Mouse (Mus musculus) limb, embryonic 11.5 days (tissue): ENCODE data around the gene Uevld. TPM values are rescaled to one million over a fixed set of nuclear protein-coding genes. Genes with fewer than 3 reads are reported as not detected.

ENCODE experiments used
- ATAC-seq: fragments of 200-750 bp; cut with Nextera tagmentation; 2 replicates; pipeline ENCODE4 v1.8.0; 2017; ENCODE audit warnings: low read depth; ENCODE audit not compliant: insufficient number of reproducible peaks, low FRiP score, low TSS enrichment
- DNase-seq: peaks from one replicate; pipeline ENCODE4 v3.0.0-alpha.2; 2015; ENCODE audit warnings: low spot score
- H3K27ac ChIP-seq: fragments of 300-500 bp; sonication (generic); replicated peaks from 2 replicates; pipeline ENCODE4 v1.5.1; 2014; ENCODE audit warnings: low read depth, mild to moderate bottlenecking, low read length
- H3K27me3 ChIP-seq: fragments of 300-500 bp; sonication (generic); 2 replicates; pipeline ENCODE4 v1.6.1; 2014; ENCODE audit warnings: mild to moderate bottlenecking, low read length, mixed read lengths; ENCODE audit not compliant: control insufficient read depth, insufficient read depth
- H3K36me3 ChIP-seq: fragments of 300-500 bp; sonication (generic); 2 replicates; pipeline ENCODE4 v1.6.1; 2014; ENCODE audit warnings: mild to moderate bottlenecking, low read length, moderate library complexity, mixed read lengths; ENCODE audit not compliant: control insufficient read depth, insufficient read depth
- H3K4me1 ChIP-seq: fragments of 300-500 bp; sonication (generic); 2 replicates; pipeline ENCODE4 v1.6.1; 2014; ENCODE audit warnings: low read length, mixed read lengths; ENCODE audit not compliant: control insufficient read depth, insufficient read depth
- H3K4me2 ChIP-seq: fragments of 300-500 bp; sonication (generic); 2 replicates; pipeline ENCODE4 v1.6.1; 2014; ENCODE audit warnings: low read depth, mild to moderate bottlenecking, moderate library complexity; ENCODE audit not compliant: severe bottlenecking
- H3K4me3 ChIP-seq: fragments of 300-500 bp; sonication (generic); 2 replicates; pipeline ENCODE4 v1.5.1; 2014; ENCODE audit warnings: low read depth, low read length
- H3K9ac ChIP-seq: fragments of 300-500 bp; sonication (generic); 2 replicates; pipeline ENCODE4 v1.6.1; 2014; ENCODE audit warnings: mild to moderate bottlenecking, low read length
- H3K9me3 ChIP-seq: fragments of 300-500 bp; sonication (generic); 2 replicates; pipeline ENCODE4 v1.6.1; 2016; ENCODE audit warnings: low read length; ENCODE audit not compliant: control insufficient read depth
- WGBS: fragments of 180-500 bp; shearing (Covaris S2); extraction: QIAGEN DNeasy Blood & Tissue Kit; methylation state at CpG from one replicate; pipeline ENCODE4 v1.1.7; 2014; 5-methylcytosine and 5-hydroxymethylcytosine counted together
- polyA plus RNA-seq: library from polyadenylated mRNA; unstranded; fragments of >200 nt; fragmentation: Nextera tagmentation; extraction: Ambion mirVana; gene quantifications from 2 replicates; pipeline ENCODE4 v1.2.1, GENCODE M21; 2014

Uevld gene
- polyA plus RNA-seq, 1 experiment from 2014 or later: 14.3 TPM

GRCm38 (mm10) chr7:46962132-46962531 is 3.8 kb upstream of the Uevld start:
- Histone ChIP-seq H3K4me3 (no peak overlapping the region), H3K9ac (no peak overlapping the region), H3K27ac (no peak overlapping the region), H3K36me3 (no peaks in the 10 kb centered on the region), H3K9me3 (no peaks in the 10 kb centered on the region), H3K4me2 (no peak overlapping the region), H3K4me1 (no peaks in the 10 kb centered on the region), H3K27me3 (no peaks in the 10 kb centered on the region)
- DNase-seq (no peak), ATAC-seq (no peak)

GRCm38 (mm10) chr7:46960991-46961390 is 2.7 kb upstream of the Uevld start:
- no peak overlapping the region for H3K9ac ChIP-seq
- H3K4me2 ChIP-seq: no peak overlapping the region
- no peak overlapping the region for H3K4me3 ChIP-seq
- H3K4me1 ChIP-seq: no peaks in the 10 kb centered on the region
- WGBS: 65% methylated on average over 3 of the region's 3 CpGs
- H3K27me3 ChIP-seq: no peaks in the 10 kb centered on the region
- ATAC-seq (no peak), DNase-seq (no peak)
- H3K36me3 ChIP-seq: no peaks in the 10 kb centered on the region
- H3K9me3 ChIP-seq: no peaks in the 10 kb centered on the region
- H3K27ac ChIP-seq: no peak overlapping the region

GRCm38 (mm10) chr7:46958853-46959252 is 526 bp upstream of the Uevld start:
- 0 out of 2 replicates have a peak, but pooled peaks have one; percentile 19 for ATAC-seq
- WGBS: 20% methylated on average over 9 of the region's 9 CpGs

GRCm38 (mm10) chr7:46935847-46936246 is 22.5 kb downstream of the Uevld start:
- Histone ChIP-seq H3K9me3 (no peaks in the 10 kb centered on the region), H3K4me3 (no peak overlapping the region), H3K27me3 (no peaks in the 10 kb centered on the region), H3K36me3 (peaks cover under 1% of the 10 kb centered on the region; the same call in 1 of the 2 replicates), H3K9ac (no peak overlapping the region), H3K4me2 (no peak overlapping the region), H3K4me1 (no peaks in the 10 kb centered on the region), H3K27ac (no peak overlapping the region)
- no peak for DNase-seq
- WGBS: 56% methylated on average over 4 of the region's 4 CpGs
- ATAC-seq: no peak

More at GRCm38 (mm10) chr7:46958853-46959252, 526 bp upstream of the Uevld start:
- H3K4me3 ChIP-seq: peak overlapping the region; percentile 69
- no peak overlapping the region for H3K27ac ChIP-seq
- H3K36me3 ChIP-seq: no peaks in the 10 kb centered on the region
- no peak overlapping the region for H3K9ac ChIP-seq
- peak overlapping the region; percentile 65 for H3K4me2 ChIP-seq
- H3K27me3 ChIP-seq: no peaks in the 10 kb centered on the region
- no peak for DNase-seq
- H3K4me1 ChIP-seq: no peaks in the 10 kb centered on the region
- H3K9me3 ChIP-seq: no peaks in the 10 kb centered on the region

- Histone ChIP-seq H3K9ac (no peak overlapping the region), H3K27ac (no peak overlapping the region), H3K27me3 (no peaks in the 10 kb centered on the region), H3K4me1 (no peaks in the 10 kb centered on the region), H3K4me3 (no peak overlapping the region), H3K36me3 (peaks cover 4% of the 10 kb centered on the region; the same call in 1 of the 2 replicates), H3K9me3 (no peaks in the 10 kb centered on the region), H3K4me2 (no peak overlapping the region)
- DNase-seq (no peak), ATAC-seq (no peak)
- 81% methylated on average over 8 of the region's 8 CpGs for WGBS
Measured at GRCm38 (mm10) chr7:46934788-46935187, 23.5 kb downstream of the Uevld start.

- no peak for ATAC-seq
- no peaks in the 10 kb centered on the region for H3K4me1 ChIP-seq
- no peaks in the 10 kb centered on the region for H3K27me3 ChIP-seq
- 90% methylated on average over 3 of the region's 3 CpGs for WGBS
- H3K9me3 ChIP-seq: no peaks in the 10 kb centered on the region
- no peak for DNase-seq
- peaks cover 4% of the 10 kb centered on the region; the same call in 1 of the 2 replicates for H3K36me3 ChIP-seq
- no peak overlapping the region for H3K4me2 ChIP-seq
- no peak overlapping the region for H3K27ac ChIP-seq
- no peak overlapping the region for H3K9ac ChIP-seq
- H3K4me3 ChIP-seq: no peak overlapping the region
Measured at GRCm38 (mm10) chr7:46931370-46931769, 27.0 kb downstream of the Uevld start.

- Histone ChIP-seq H3K9me3 (no peaks in the 10 kb centered on the region), H3K4me3 (no peak overlapping the region), H3K4me2 (no peak overlapping the region), H3K27ac (no peak overlapping the region), H3K27me3 (no peaks in the 10 kb centered on the region), H3K36me3 (peaks cover 4% of the 10 kb centered on the region; the same call in 1 of the 2 replicates), H3K9ac (no peak overlapping the region), H3K4me1 (no peaks in the 10 kb centered on the region)
- WGBS: 92% methylated on average over 5 of the region's 5 CpGs
- ATAC-seq: no peak
- DNase-seq: no peak
Measured at GRCm38 (mm10) chr7:46928291-46928690, 30.0 kb downstream of the Uevld start.

GRCm38 (mm10) chr7:46922075-46922474 is 36.3 kb downstream of the Uevld start:
- Histone ChIP-seq H3K9ac (no peak overlapping the region), H3K4me1 (peaks cover 3% of the 10 kb centered on the region; the same call in 1 of the 2 replicates), H3K36me3 (no peaks in the 10 kb centered on the region; the same call in 1 of the 2 replicates), H3K4me3 (no peak overlapping the region), H3K27ac (no peak overlapping the region), H3K27me3 (no peaks in the 10 kb centered on the region), H3K9me3 (no peaks in the 10 kb centered on the region), H3K4me2 (no peak overlapping the region)
- DNase-seq (no peak), ATAC-seq (no peak)
- 81% methylated on average over 4 of the region's 4 CpGs for WGBS
